Mouse (Mus musculus) testis, adult 2 months (tissue): ENCODE measurements around the gene B4galt2.

Experiments
- CTCF ChIP-seq: fragments of 200-500 bp; IDR thresholded peaks from 2 replicates; pipeline ENCODE4 v1.5.1; 2012; ENCODE audit warnings: low read depth, mild to moderate bottlenecking, inconsistent platforms, low read length, moderate library complexity; ENCODE audit not compliant: control insufficient read depth, insufficient read depth, insufficient replicate concordance
- POLR2A ChIP-seq: fragments of 200-500 bp; IDR thresholded peaks from 2 replicates; pipeline ENCODE4 v1.6.1; 2012; ENCODE audit warnings: low read depth, mild to moderate bottlenecking, inconsistent platforms, low read length, moderate library complexity; ENCODE audit not compliant: control insufficient read depth

- TF ChIP-seq POLR2A (no peak), CTCF (no peak)
Observed at GRCm38 (mm10) chr4:117891738-117892161, 8.5 kb upstream of the B4galt2 start, which contains the start of gene Dph2.
